Mouse (Mus musculus) small intestine, adult 2 months (tissue): ENCODE data around the gene Olfr1183.

Experiments
- CTCF ChIP-seq: fragments of 200-500 bp; IDR thresholded peaks from 2 replicates; pipeline ENCODE4 v1.5.1; 2012; ENCODE audit warnings: low read depth, mild to moderate bottlenecking, control low read depth, inconsistent platforms, low read length, moderate library complexity, mixed read lengths; ENCODE audit not compliant: insufficient replicate concordance, insufficient read length; ENCODE audit errors: extremely low read depth
- POLR2A ChIP-seq: fragments of 200-500 bp; IDR thresholded peaks from 2 replicates; pipeline ENCODE4 v1.6.1; 2012; ENCODE audit warnings: low read depth, mild to moderate bottlenecking, control low read depth, inconsistent platforms, low read length, moderate library complexity

DNA sequence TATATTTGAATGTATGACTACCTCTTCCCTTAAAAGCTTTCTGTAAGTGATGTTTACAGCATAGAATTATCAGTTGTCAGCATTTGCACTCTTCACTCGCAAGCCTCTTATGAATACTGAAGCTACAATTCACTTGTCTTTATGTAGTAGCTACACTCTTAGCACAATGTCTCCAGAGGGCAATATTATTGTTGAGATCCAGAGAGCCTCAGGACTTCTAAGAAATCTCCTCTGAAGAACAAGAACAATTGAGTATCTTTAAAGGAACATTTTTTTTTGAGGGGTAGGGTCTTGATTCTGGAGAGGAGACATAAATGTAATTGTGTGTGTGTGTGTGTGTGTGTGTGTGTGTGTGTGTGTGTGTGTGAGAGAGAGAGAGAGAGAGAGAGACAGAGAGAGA lies 28.6 kb upstream of the Olfr1183 start, which contains the start of gene Olfr1181:
- TF ChIP-seq CTCF (no peak), POLR2A (no peak)
